Mouse (Mus musculus) liver, embryonic 14.5 days (tissue): Measurements from ENCODE around the gene Elane. TPM values are rescaled to one million over a fixed set of nuclear protein-coding genes. Genes with fewer than 3 reads are reported as not detected.

Source experiments
- ATAC-seq: fragments of 200-750 bp; cut with Nextera tagmentation; 2 replicates; pipeline ENCODE4 v1.8.0; 2017; ENCODE audit warnings: moderate number of reproducible peaks, mild to moderate bottlenecking, moderate library complexity; ENCODE audit not compliant: insufficient read depth
- DNase-seq, 3 experiments: peaks; one replicate each; pipeline ENCODE4 v3.0.0-alpha.2; 2012 to 2013; ENCODE audit warnings: low read depth in 3 of 3, low spot score in 3 of 3
- H3K27ac ChIP-seq: fragments of 300-500 bp; sonication (generic); 2 replicates; pipeline ENCODE4 v1.5.1; 2014; ENCODE audit warnings: moderate library complexity, mild to moderate bottlenecking, control low read depth, inconsistent platforms
- H3K27me3 ChIP-seq: fragments of 300-500 bp; sonication (generic); 2 replicates; pipeline ENCODE4 v1.6.1; 2014; ENCODE audit warnings: mild to moderate bottlenecking, low read length, moderate library complexity; ENCODE audit not compliant: control insufficient read depth, insufficient read depth
- H3K36me3 ChIP-seq: fragments of 300-500 bp; sonication (generic); replicated peaks from 2 replicates; pipeline ENCODE4 v1.6.1; 2014; ENCODE audit warnings: low read depth; ENCODE audit not compliant: control insufficient read depth, insufficient read depth
- H3K4me1 ChIP-seq, 2 experiments: fragments of 200-500 bp in 1 of 2; fragments of 300-500 bp in 1 of 2; sonication (generic) in 1 of 2; replicated peaks; 2 replicates each; pipeline ENCODE4 v1.6.1; 2012 to 2014; ENCODE audit warnings: antibody characterized with exemption in 1 of 2, inconsistent platforms in 1 of 2, low read length in 1 of 2; ENCODE audit not compliant: control insufficient read depth in 2 of 2, insufficient read depth in 2 of 2
- H3K4me2 ChIP-seq: fragments of 300-500 bp; sonication (generic); 2 replicates; pipeline ENCODE4 v1.6.1; 2014; ENCODE audit warnings: low read depth, mild to moderate bottlenecking, control low read depth, moderate library complexity
- H3K4me3 ChIP-seq, 2 experiments: fragments of 200-500 bp in 1 of 2; fragments of 300-500 bp in 1 of 2; sonication (generic) in 1 of 2; 2 replicates each; pipeline ENCODE4 v1.5.1; 2012 to 2014; ENCODE audit warnings: low read depth in 2 of 2, low read length in 2 of 2, mild to moderate bottlenecking in 2 of 2, control low read depth in 1 of 2, inconsistent platforms in 1 of 2, moderate library complexity in 1 of 2; ENCODE audit not compliant: insufficient read depth in 1 of 2
- H3K9ac ChIP-seq: fragments of 300-500 bp; sonication (generic); replicated peaks from 2 replicates; pipeline ENCODE4 v1.6.1; 2014; ENCODE audit warnings: mild to moderate bottlenecking, control low read depth, moderate library complexity
- H3K9me3 ChIP-seq: fragments of 300-500 bp; sonication (generic); 2 replicates; pipeline ENCODE4 v1.6.1; 2016; ENCODE audit warnings: low read length, mixed read lengths; ENCODE audit not compliant: control insufficient read depth
- CTCF ChIP-seq: IDR thresholded peaks from 2 replicates; pipeline ENCODE4 v1.5.1; 2016; ENCODE audit warnings: antibody characterized with exemption, low read depth, control low read depth
- EP300 ChIP-seq: IDR thresholded peaks from 2 replicates; pipeline ENCODE4 v1.6.1; 2016; ENCODE audit warnings: antibody characterized with exemption, low read depth
- WGBS: fragments of 180-500 bp; shearing (Covaris S2); extraction: QIAGEN DNeasy Blood & Tissue Kit; methylation state at CpG from one replicate; pipeline ENCODE4 v1.1.7; 2014; ENCODE audit not compliant: insufficient replicate concordance; 5-methylcytosine and 5-hydroxymethylcytosine counted together
- polyA plus RNA-seq, 2 experiments: library from polyadenylated mRNA; depleted of rRNA in 1 of 2; stranded (reverse) in 1 of 2; unstranded in 1 of 2; fragments of >200 nt; fragmentation: Nextera tagmentation in 1 of 2; extraction: Ambion mirVana in 1 of 2; gene quantifications; 2 replicates each; pipeline versions ENCODE4 v1.2.1 to v1.2.3; 2012 to 2014

The Elane gene
- polyA plus RNA-seq, 2 experiments, result 52.2 to 151 TPM

- Histone ChIP-seq H3K4me3 (0 out of 4 replicates have a peak overlapping the region, but pooled peaks of 1 of the 2 experiments have one; percentile 15), H3K9ac (no peak overlapping the region), H3K4me1 (peaks cover 0 to 7% of the 10 kb centered on the region in 2 experiments; a peak in 3 of 4 replicates), H3K4me2 (no peak overlapping the region), H3K9me3 (no peaks in the 10 kb centered on the region), H3K27me3 (peaks cover 14% of the 10 kb centered on the region), H3K27ac (no peak overlapping the region), H3K36me3 (no peaks in the 10 kb centered on the region)
- TF ChIP-seq EP300 (no peak), CTCF (no peak)
- 10% methylated on average over 6 of the region's 6 CpGs for WGBS
- DNase-seq (no peak), ATAC-seq (no peak)
These were observed 12.7 kb upstream of the Elane start for GRCm38 (mm10) chr10:79873313-79873712.

- ATAC-seq, result no peak
- no peaks in the 10 kb centered on the region for H3K36me3 ChIP-seq
- WGBS, result 2% methylated on average over 26 of the region's 26 CpGs
- H3K4me3 ChIP-seq, result peak overlapping the region; percentile 39 to 57
- peaks cover 0 to 7% of the 10 kb centered on the region in 2 experiments; a peak in 3 of 4 replicates for H3K4me1 ChIP-seq
- TF ChIP-seq CTCF (no peak), EP300 (no peak)
- DNase-seq, result no peak
- H3K27ac ChIP-seq, result no peak overlapping the region
- H3K27me3 ChIP-seq, result peaks cover 14% of the 10 kb centered on the region
- H3K9ac ChIP-seq, result no peak overlapping the region
- peak overlapping the region; percentile 51 for H3K4me2 ChIP-seq
- H3K9me3 ChIP-seq, result no peaks in the 10 kb centered on the region
These were observed 12.2 kb upstream of the Elane start for GRCm38 (mm10) chr10:79873715-79874289.

GRCm38 (mm10) chr10:79874290-79874862 is 11.7 kb upstream of the Elane start, which contains the start of the genes Prtn3 and Plppr3:
TSS of gene Prtn3 (plus strand) at chr10:79874476.
TSS of gene Plppr3 (minus strand) at chr10:79874634.
- H3K9ac ChIP-seq, result no peak within 1 kb of the TSS
- TF ChIP-seq EP300 (no peak), CTCF (no peak)
- no peaks in the 10 kb centered on the region for H3K9me3 ChIP-seq
- H3K4me3 ChIP-seq, result peak within 1 kb of the TSS; percentile 39 to 57
- no peak for DNase-seq
- H3K27me3 ChIP-seq, result peaks cover 14% of the 10 kb centered on the region
- peak within 1 kb of the TSS; percentile 51 for H3K4me2 ChIP-seq
- no peaks in the 10 kb centered on the region for H3K36me3 ChIP-seq
- no peak for ATAC-seq
- peaks cover 0 to 7% of the 10 kb centered on the region in 2 experiments; a peak in 3 of 4 replicates for H3K4me1 ChIP-seq
- WGBS, result 2% methylated on average over 57 of the region's 57 CpGs
- no peak within 1 kb of the TSS for H3K27ac ChIP-seq

GRCm38 (mm10) chr10:79877174-79877573 is 8.9 kb upstream of the Elane start:
- 0% methylated on average over 1 of the region's 1 CpGs for WGBS
- Histone ChIP-seq H3K4me3 (no peak overlapping the region), H3K4me2 (no peak overlapping the region; the same call in 1 of the 2 replicates), H3K9ac (no peak overlapping the region), H3K4me1 (peaks cover 6 to 21% of the 10 kb centered on the region in 2 experiments), H3K36me3 (no peaks in the 10 kb centered on the region), H3K27ac (no peak overlapping the region), H3K27me3 (peaks cover 14% of the 10 kb centered on the region), H3K9me3 (no peaks in the 10 kb centered on the region)
- DNase-seq (no peak), ATAC-seq (no peak)
- no peak for TF ChIP-seq CTCF
- no peak for TF ChIP-seq EP300

GRCm38 (mm10) chr10:79877757-79878156 is 8.3 kb upstream of the Elane start:
- Histone ChIP-seq H3K9ac (no peak overlapping the region), H3K4me1 (peaks cover 6 to 21% of the 10 kb centered on the region in 2 experiments), H3K36me3 (no peaks in the 10 kb centered on the region), H3K27me3 (peaks cover 12% of the 10 kb centered on the region), H3K4me2 (peak overlapping the region; percentile 26), H3K27ac (no peak overlapping the region), H3K4me3 (no peak overlapping the region; a peak in 1 of 4 replicates), H3K9me3 (no peaks in the 10 kb centered on the region)
- WGBS, result 15% methylated on average over 12 of the region's 12 CpGs
- no peak for ATAC-seq
- DNase-seq, result no peak
- no peak for TF ChIP-seq EP300
- TF ChIP-seq CTCF, result no peak
